Mouse (Mus musculus) liver, embryonic 15.5 days (tissue): ENCODE results near the gene Nsun7. TPM values are rescaled to one million over a fixed set of nuclear protein-coding genes. Genes with fewer than 3 reads are reported as not detected.

Experiments
- ATAC-seq: fragments of 200-750 bp; cut with Nextera tagmentation; 2 replicates; pipeline ENCODE4 v1.8.0; 2017; ENCODE audit warnings: moderate number of reproducible peaks, mild to moderate bottlenecking, moderate library complexity; ENCODE audit not compliant: insufficient read depth
- H3K27ac ChIP-seq: fragments of 300-500 bp; sonication (generic); replicated peaks from 2 replicates; pipeline ENCODE4 v1.5.1; 2015; ENCODE audit warnings: mild to moderate bottlenecking, inconsistent platforms
- H3K27me3 ChIP-seq: fragments of 300-500 bp; sonication (generic); 2 replicates; pipeline ENCODE4 v1.6.1; 2015; ENCODE audit warnings: mild to moderate bottlenecking, inconsistent platforms
- H3K36me3 ChIP-seq: fragments of 300-500 bp; sonication (generic); replicated peaks from 2 replicates; pipeline ENCODE4 v1.6.1; 2015; ENCODE audit warnings: moderate library complexity, mild to moderate bottlenecking, inconsistent platforms
- H3K4me1 ChIP-seq: fragments of 300-500 bp; sonication (generic); replicated peaks from 2 replicates; pipeline ENCODE4 v1.6.1; 2015; ENCODE audit warnings: inconsistent platforms
- H3K4me2 ChIP-seq: fragments of 300-500 bp; sonication (generic); 2 replicates; pipeline ENCODE4 v1.6.1; 2015; ENCODE audit warnings: moderate library complexity, mild to moderate bottlenecking, inconsistent platforms
- H3K4me3 ChIP-seq: fragments of 300-500 bp; sonication (generic); replicated peaks from 2 replicates; pipeline ENCODE4 v1.5.1; 2015; ENCODE audit warnings: mild to moderate bottlenecking, inconsistent platforms
- H3K9ac ChIP-seq: fragments of 300-500 bp; sonication (generic); 2 replicates; pipeline ENCODE4 v1.6.1; 2015; ENCODE audit warnings: moderate library complexity, mild to moderate bottlenecking, inconsistent platforms
- H3K9me3 ChIP-seq: fragments of 300-500 bp; sonication (generic); replicated peaks from 2 replicates; pipeline ENCODE4 v1.6.1; 2016; ENCODE audit warnings: inconsistent platforms
- WGBS: fragments of 180-500 bp; shearing (Covaris S2); methylation state at CpG from one replicate; pipeline ENCODE4 v1.1.7; 2015; ENCODE audit warnings: mixed read lengths; ENCODE audit not compliant: insufficient replicate concordance; 5-methylcytosine and 5-hydroxymethylcytosine counted together
- polyA plus RNA-seq: library from polyadenylated mRNA; unstranded; fragments of >200 nt; fragmentation: Nextera tagmentation; extraction: Ambion mirVana; gene quantifications from 2 replicates; pipeline ENCODE4 v1.2.1, GENCODE M21; 2015

Gene Nsun7
- polyA plus RNA-seq, 1 experiment from 2014 or later: not detected

GRCm38 (mm10) chr5:66280742-66281141, 21.0 kb downstream of the Nsun7 start:
- Histone ChIP-seq H3K36me3 (no peaks in the 10 kb centered on the region), H3K9me3 (no peaks in the 10 kb centered on the region), H3K4me3 (no peak overlapping the region), H3K27me3 (no peaks in the 10 kb centered on the region), H3K4me2 (no peak overlapping the region), H3K27ac (no peak overlapping the region), H3K9ac (no peak overlapping the region), H3K4me1 (no peaks in the 10 kb centered on the region)
- 65% methylated on average over 6 of the region's 6 CpGs for WGBS
- no peak for ATAC-seq

- Histone ChIP-seq H3K36me3 (no peaks in the 10 kb centered on the region), H3K27me3 (no peaks in the 10 kb centered on the region), H3K4me2 (no peak overlapping the region), H3K4me3 (no peak overlapping the region), H3K27ac (no peak overlapping the region), H3K9me3 (no peaks in the 10 kb centered on the region), H3K9ac (no peak overlapping the region), H3K4me1 (no peaks in the 10 kb centered on the region)
- ATAC-seq: no peak
- 52% methylated on average over 11 of the region's 11 CpGs for WGBS
Measured at GRCm38 (mm10) chr5:66294106-66294625, 34.5 kb downstream of the Nsun7 start.

GRCm38 (mm10) chr5:66294952-66295351, 35.3 kb downstream of the Nsun7 start:
- H3K9ac ChIP-seq: no peak overlapping the region
- WGBS: 58% methylated on average over 4 of the region's 4 CpGs
- ATAC-seq: no peak

GRCm38 (mm10) chr5:66296116-66296515, 36.4 kb downstream of the Nsun7 start:
- H3K4me3 ChIP-seq: no peak overlapping the region
- H3K36me3 ChIP-seq: no peaks in the 10 kb centered on the region
- H3K9ac ChIP-seq: no peak overlapping the region
- no peaks in the 10 kb centered on the region for H3K27me3 ChIP-seq
- no peak overlapping the region for H3K4me2 ChIP-seq
- WGBS: 65% methylated on average over 5 of the region's 5 CpGs
- no peak overlapping the region for H3K27ac ChIP-seq
- H3K4me1 ChIP-seq: no peaks in the 10 kb centered on the region
- ATAC-seq: no peak
- H3K9me3 ChIP-seq: no peaks in the 10 kb centered on the region

More at GRCm38 (mm10) chr5:66294952-66295351, 35.3 kb downstream of the Nsun7 start:
- H3K9me3 ChIP-seq: no peaks in the 10 kb centered on the region
- H3K4me1 ChIP-seq: no peaks in the 10 kb centered on the region
- no peak overlapping the region for H3K27ac ChIP-seq
- H3K36me3 ChIP-seq: no peaks in the 10 kb centered on the region
- no peaks in the 10 kb centered on the region for H3K27me3 ChIP-seq
- H3K4me2 ChIP-seq: no peak overlapping the region
- no peak overlapping the region for H3K4me3 ChIP-seq

- no peak overlapping the region for H3K27ac ChIP-seq
- ATAC-seq: no peak
- H3K4me3 ChIP-seq: no peak overlapping the region
- no peaks in the 10 kb centered on the region for H3K36me3 ChIP-seq
- WGBS: 70% methylated on average over 6 of the region's 6 CpGs
- H3K4me1 ChIP-seq: no peaks in the 10 kb centered on the region
- H3K9ac ChIP-seq: no peak overlapping the region
- H3K27me3 ChIP-seq: no peaks in the 10 kb centered on the region
- H3K4me2 ChIP-seq: no peak overlapping the region
- H3K9me3 ChIP-seq: no peaks in the 10 kb centered on the region
Measured at GRCm38 (mm10) chr5:66298856-66299255, 39.2 kb downstream of the Nsun7 start.

GRCm38 (mm10) chr5:66300576-66300975, 40.9 kb downstream of the Nsun7 start:
- Histone ChIP-seq H3K27ac (no peak overlapping the region), H3K9ac (no peak overlapping the region), H3K4me2 (no peak overlapping the region), H3K9me3 (no peaks in the 10 kb centered on the region), H3K4me1 (no peaks in the 10 kb centered on the region), H3K27me3 (no peaks in the 10 kb centered on the region), H3K4me3 (no peak overlapping the region), H3K36me3 (no peaks in the 10 kb centered on the region)
- ATAC-seq: no peak
- WGBS: 80% methylated on average over 13 of the region's 13 CpGs

GRCm38 (mm10) chr5:66302085-66302815, 42.6 kb downstream of the Nsun7 start:
- Histone ChIP-seq H3K9ac (no peak overlapping the region), H3K4me2 (no peak overlapping the region), H3K36me3 (no peaks in the 10 kb centered on the region), H3K4me3 (no peak overlapping the region), H3K27ac (no peak overlapping the region), H3K4me1 (no peaks in the 10 kb centered on the region), H3K27me3 (no peaks in the 10 kb centered on the region), H3K9me3 (no peaks in the 10 kb centered on the region)
- no peak for ATAC-seq
- 79% methylated on average over 21 of the region's 21 CpGs for WGBS

GRCm38 (mm10) chr5:66302873-66303272, 43.2 kb downstream of the Nsun7 start:
- ATAC-seq: no peak
- H3K4me3 ChIP-seq: no peak overlapping the region

GRCm38 (mm10) chr5:66304300-66305067, 44.8 kb downstream of the Nsun7 start:
- ATAC-seq: no peak
- Histone ChIP-seq H3K27me3 (no peaks in the 10 kb centered on the region), H3K4me1 (no peaks in the 10 kb centered on the region), H3K9ac (no peak overlapping the region), H3K9me3 (no peaks in the 10 kb centered on the region), H3K27ac (no peak overlapping the region), H3K4me3 (no peak overlapping the region), H3K36me3 (no peaks in the 10 kb centered on the region), H3K4me2 (no peak overlapping the region)
- 69% methylated on average over 11 of the region's 11 CpGs for WGBS

More at GRCm38 (mm10) chr5:66302873-66303272, 43.2 kb downstream of the Nsun7 start:
- H3K36me3 ChIP-seq: no peaks in the 10 kb centered on the region
- no peak overlapping the region for H3K4me2 ChIP-seq
- H3K9me3 ChIP-seq: no peaks in the 10 kb centered on the region
- no peaks in the 10 kb centered on the region for H3K4me1 ChIP-seq
- no peaks in the 10 kb centered on the region for H3K27me3 ChIP-seq
- H3K27ac ChIP-seq: no peak overlapping the region
- H3K9ac ChIP-seq: no peak overlapping the region
- WGBS: 58% methylated on average over 2 of the region's 2 CpGs

GRCm38 (mm10) chr5:66305511-66305910, 45.8 kb downstream of the Nsun7 start:
- Histone ChIP-seq H3K27ac (no peak overlapping the region), H3K36me3 (no peaks in the 10 kb centered on the region), H3K4me1 (no peaks in the 10 kb centered on the region), H3K9me3 (no peaks in the 10 kb centered on the region), H3K27me3 (no peaks in the 10 kb centered on the region), H3K4me3 (no peak overlapping the region), H3K4me2 (no peak overlapping the region), H3K9ac (no peak overlapping the region)
- ATAC-seq: no peak
- 74% methylated on average over 8 of the region's 8 CpGs for WGBS

- Histone ChIP-seq H3K4me1 (no peaks in the 10 kb centered on the region), H3K9ac (no peak overlapping the region), H3K4me2 (no peak overlapping the region), H3K27me3 (no peaks in the 10 kb centered on the region), H3K9me3 (no peaks in the 10 kb centered on the region), H3K4me3 (no peak overlapping the region), H3K36me3 (no peaks in the 10 kb centered on the region), H3K27ac (no peak overlapping the region)
- WGBS: 63% methylated on average over 9 of the region's 9 CpGs
- ATAC-seq: no peak
Measured at GRCm38 (mm10) chr5:66310328-66310727, 50.6 kb downstream of the Nsun7 start.
